Mouse (Mus musculus) C2C12 (cell line): ENCODE results near the gene Gm20683. TPM values are rescaled to one million over a fixed set of nuclear protein-coding genes. Genes with fewer than 3 reads are reported as not detected.

Source experiments
- H3K27me3 ChIP-seq: one replicate; pipeline ENCODE4 v1.6.1; 2011; ENCODE audit not compliant: control insufficient read depth, insufficient read depth, insufficient read length
- H3K36me3 ChIP-seq: one replicate; pipeline ENCODE4 v1.6.1; 2011; ENCODE audit not compliant: control insufficient read depth, insufficient read depth
- H3K4me3 ChIP-seq: one replicate; pipeline ENCODE4 v1.5.1; 2011; ENCODE audit warnings: mild to moderate bottlenecking, control low read depth; ENCODE audit not compliant: poor library complexity, insufficient read depth, severe bottlenecking
- H3K79me2 ChIP-seq: one replicate; pipeline ENCODE4 v1.6.1; 2011; ENCODE audit not compliant: control insufficient read depth, insufficient read depth
- H3K79me3 ChIP-seq: one replicate; pipeline ENCODE4 v1.6.1; 2011; ENCODE audit warnings: low read depth, control low read depth
- H3ac ChIP-seq: one replicate; pipeline ENCODE3; 2011; ENCODE audit warnings: low read depth; ENCODE audit not compliant: control insufficient read depth, insufficient read length
- CEBPB ChIP-seq: IDR thresholded peaks from one replicate; pipeline ENCODE4 v1.6.1; 2011; ENCODE audit warnings: low read depth, mild to moderate bottlenecking, control low read depth, moderate library complexity
- CTCF ChIP-seq: IDR thresholded peaks from one replicate; pipeline ENCODE4 v1.5.1; 2011; ENCODE audit not compliant: control insufficient read depth, insufficient read depth, insufficient read length
- FOSL1 ChIP-seq: IDR thresholded peaks from one replicate; pipeline ENCODE4 v1.8.0; 2011; ENCODE audit warnings: mild to moderate bottlenecking, low read length; ENCODE audit not compliant: poor library complexity, insufficient read depth, severe bottlenecking
- MAX ChIP-seq: IDR thresholded peaks from one replicate; pipeline ENCODE4 v1.6.1; 2011; ENCODE audit warnings: mild to moderate bottlenecking, control low read depth
- MYOD1 ChIP-seq: IDR thresholded peaks from one replicate; pipeline ENCODE4 v1.6.1; 2011; ENCODE audit warnings: low read depth; ENCODE audit not compliant: control insufficient read depth, insufficient read length
- MYOG ChIP-seq: IDR thresholded peaks from one replicate; pipeline ENCODE4 v1.6.1; 2011; ENCODE audit not compliant: control insufficient read depth, insufficient read length; ENCODE audit errors: extremely low read depth
- USF1 ChIP-seq: IDR thresholded peaks from one replicate; pipeline ENCODE4 v1.6.1; 2011; ENCODE audit warnings: low read depth, mild to moderate bottlenecking, control low read depth, moderate library complexity
- polyA plus RNA-seq: library from polyadenylated mRNA; unstranded; fragments of >200 nt; fragmentation: generic; extraction: Trizol; gene quantifications from one replicate; pipeline ENCODE4 v1.2.1, GENCODE M21; 2012; ENCODE audit warnings: missing spikeins

Gm20683 gene
- polyA plus RNA-seq, 1 experiment: 0.89 TPM

DNA sequence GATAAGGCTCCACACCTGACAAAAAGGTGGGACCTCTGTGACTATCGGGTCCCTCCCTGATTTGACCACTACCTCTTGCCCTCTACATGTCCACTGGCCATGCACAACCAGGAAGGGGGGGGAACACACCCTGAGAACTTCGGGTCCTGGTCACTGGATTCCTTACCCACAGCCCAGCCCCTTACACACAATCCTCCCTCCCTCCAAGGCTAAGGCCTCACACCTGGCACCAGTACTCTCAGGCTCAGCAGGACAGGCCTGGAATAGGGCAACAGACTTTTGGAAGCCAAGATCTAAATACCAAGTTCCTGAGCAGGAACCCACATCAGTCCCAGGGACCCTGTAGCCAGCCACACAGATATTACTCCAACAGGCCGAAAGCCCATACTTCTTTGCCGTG, 2.7 kb downstream of the Gm20683 start:
- Histone ChIP-seq H3K36me3 (peaks cover 40% of the 10 kb centered on the region), H3ac (no peak overlapping the region), H3K27me3 (no peaks in the 10 kb centered on the region), H3K79me3 (peaks cover 9% of the 10 kb centered on the region), H3K79me2 (peaks cover 36% of the 10 kb centered on the region), H3K4me3 (no peak overlapping the region)
- TF ChIP-seq FOSL1 (no peak), MYOD1 (no peak), CTCF (no peak), USF1 (no peak), MAX (no peak), MYOG (no peak)

DNA sequence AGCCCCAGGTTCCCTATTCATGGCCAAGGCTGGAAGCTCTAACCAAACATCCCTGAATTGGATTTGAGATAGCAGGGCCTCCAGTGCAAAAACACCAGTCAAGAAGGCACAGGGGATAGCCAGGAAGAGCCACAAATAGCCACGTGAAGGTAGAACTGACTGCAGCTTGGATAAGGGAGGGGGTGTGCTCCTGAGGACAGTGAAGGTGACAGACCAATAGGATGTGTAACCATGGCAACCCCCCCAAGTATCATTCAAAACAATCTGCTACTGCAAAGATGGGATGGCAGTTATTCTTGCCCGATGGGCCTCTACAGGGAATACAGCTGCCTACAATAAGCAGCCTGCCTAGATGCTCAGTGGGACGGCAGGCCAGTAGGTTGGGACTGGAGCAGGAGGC, 4.0 kb downstream of the Gm20683 start:
- peaks cover 40% of the 10 kb centered on the region for H3K36me3 ChIP-seq
- H3K4me3 ChIP-seq: no peak overlapping the region
- H3ac ChIP-seq: no peak overlapping the region
- no peak for TF ChIP-seq USF1
- TF ChIP-seq MYOG: no peak
- no peak for TF ChIP-seq CEBPB
- no peak for TF ChIP-seq CTCF
- TF ChIP-seq MYOD1: no peak
- TF ChIP-seq MAX: no peak
- no peak for TF ChIP-seq FOSL1
- H3K79me3 ChIP-seq: peaks cover 9% of the 10 kb centered on the region
- H3K27me3 ChIP-seq: no peaks in the 10 kb centered on the region
- peaks cover 32% of the 10 kb centered on the region for H3K79me2 ChIP-seq

DNA sequence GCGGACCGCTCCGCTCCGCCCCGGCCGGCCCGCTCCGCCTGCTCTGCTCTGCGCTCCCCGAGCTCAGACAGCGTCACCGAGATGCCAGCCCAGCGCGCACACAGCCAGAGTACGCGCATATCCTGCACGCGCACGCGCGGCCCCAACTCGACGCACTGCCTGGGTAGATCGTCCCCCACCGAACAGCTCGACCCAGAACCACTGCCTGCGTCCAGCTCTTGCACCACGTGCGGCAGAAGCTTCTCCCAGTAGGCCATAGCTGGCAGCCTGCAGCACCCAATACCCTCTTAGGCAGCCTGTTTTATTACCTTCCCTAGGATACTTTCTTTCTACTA, 4.5 kb downstream of the Gm20683 start, which contains the start of gene Rhbdl1:
Rhbdl1 (minus strand) TSS at position 220 of the 335 bp plus-strand sequence.
- Histone ChIP-seq H3K27me3 (no peaks in the 10 kb centered on the region), H3K36me3 (peaks cover 39% of the 10 kb centered on the region), H3ac (no peak within 1 kb of the TSS), H3K4me3 (no peak within 1 kb of the TSS), H3K79me3 (peaks cover 14% of the 10 kb centered on the region), H3K79me2 (peaks cover 32% of the 10 kb centered on the region)
- no peak for TF ChIP-seq CEBPB
- TF ChIP-seq FOSL1: no peak
- no peak for TF ChIP-seq CTCF
- no peak for TF ChIP-seq MYOG

DNA sequence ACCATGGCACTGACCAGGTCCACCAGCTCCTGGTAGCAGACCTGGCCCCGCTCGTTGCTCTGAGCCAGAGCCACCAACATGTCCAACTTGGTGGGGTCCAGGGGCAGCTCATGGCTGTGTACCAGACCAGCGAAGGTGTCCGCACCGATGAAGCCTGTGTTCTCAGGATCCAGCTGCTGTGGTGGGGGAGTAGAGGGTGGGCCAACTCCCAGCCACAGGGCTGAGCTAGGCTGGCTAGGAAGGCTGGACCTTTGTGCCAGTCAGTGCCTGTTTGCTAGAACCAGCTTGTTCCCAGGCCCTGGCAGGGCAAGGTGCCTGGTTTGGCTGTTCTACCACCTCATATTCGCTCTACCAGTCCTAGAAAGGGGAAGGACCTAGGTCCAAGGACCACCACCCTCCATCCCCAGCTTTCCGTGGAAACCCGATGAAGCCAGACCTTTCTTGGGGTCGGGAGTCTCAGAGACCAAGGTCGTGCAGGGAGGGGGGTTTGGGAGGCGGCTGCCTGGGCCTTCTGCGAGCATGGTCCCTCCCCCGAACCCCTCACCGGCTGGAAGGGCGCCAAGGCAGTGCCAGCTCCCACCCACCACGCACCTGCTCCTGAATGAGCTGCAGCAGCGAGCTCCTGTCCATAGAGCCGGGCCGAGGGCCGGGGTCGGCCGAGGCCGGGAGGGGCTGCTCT, 5.0 kb downstream of the Gm20683 start:
- Histone ChIP-seq H3ac (no peak overlapping the region), H3K36me3 (peaks cover 35% of the 10 kb centered on the region), H3K27me3 (no peaks in the 10 kb centered on the region), H3K4me3 (no peak overlapping the region), H3K79me3 (peaks cover 19% of the 10 kb centered on the region), H3K79me2 (peaks cover 35% of the 10 kb centered on the region)
- TF ChIP-seq MYOD1 (no peak), USF1 (no peak), MAX (no peak), CEBPB (no peak), FOSL1 (no peak)

DNA sequence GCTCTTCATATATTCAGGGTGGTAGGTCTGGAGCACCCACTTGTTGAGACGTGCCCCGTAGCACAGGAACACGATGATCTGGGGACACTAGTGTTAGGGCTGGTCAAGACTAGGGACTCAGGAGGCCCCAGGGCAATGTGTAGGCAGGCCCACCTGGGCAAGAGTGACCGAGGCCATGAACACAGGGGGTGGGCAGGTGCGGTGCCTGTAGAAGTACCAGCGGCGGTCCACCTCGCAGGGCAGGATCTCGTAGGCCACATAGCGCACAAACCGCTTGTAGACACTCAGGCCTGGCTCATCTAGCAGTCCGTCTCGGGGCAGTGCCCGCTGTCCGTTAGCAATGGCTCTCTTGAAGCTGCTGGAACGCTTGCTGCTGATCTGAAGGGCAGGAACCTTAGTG, 5.7 kb downstream of the Gm20683 start:
- no peak for TF ChIP-seq CTCF
- no peak for TF ChIP-seq MYOD1
- no peak for TF ChIP-seq USF1
- no peak for TF ChIP-seq MYOG
- no peak for TF ChIP-seq FOSL1
- Histone ChIP-seq H3ac (no peak overlapping the region), H3K79me2 (peaks cover 42% of the 10 kb centered on the region), H3K36me3 (peaks cover 35% of the 10 kb centered on the region), H3K27me3 (no peaks in the 10 kb centered on the region), H3K4me3 (no peak overlapping the region), H3K79me3 (peaks cover 26% of the 10 kb centered on the region)

DNA sequence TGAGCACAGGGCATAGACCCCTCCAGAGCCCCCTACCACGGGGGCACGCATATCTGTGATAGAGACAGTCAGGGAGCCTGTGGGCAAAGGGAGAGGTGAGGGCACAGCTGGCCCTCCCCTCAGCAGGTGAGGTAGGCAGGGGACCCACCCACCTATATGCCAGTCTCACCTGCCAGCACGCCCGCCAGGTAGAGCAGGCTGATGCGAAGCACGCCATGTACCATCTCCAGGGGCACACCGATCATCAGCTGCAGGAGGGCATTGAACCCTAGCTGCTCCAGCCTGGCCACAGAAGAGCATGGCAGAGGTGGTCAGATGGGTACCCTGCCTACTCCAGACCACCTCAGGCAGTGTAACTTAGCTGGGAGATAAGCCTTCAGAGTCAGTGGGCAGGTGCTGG, 6.3 kb downstream of the Gm20683 start:
- Histone ChIP-seq H3K27me3 (no peaks in the 10 kb centered on the region), H3K36me3 (peaks cover 35% of the 10 kb centered on the region), H3K79me3 (peaks cover 27% of the 10 kb centered on the region), H3ac (no peak overlapping the region), H3K4me3 (no peak overlapping the region), H3K79me2 (peaks cover 47% of the 10 kb centered on the region)
- TF ChIP-seq FOSL1: no peak
- TF ChIP-seq MYOD1: no peak
- TF ChIP-seq MYOG: no peak
